Mouse (Mus musculus) cerebellum, adult 18-20 months (tissue): ENCODE measurements around the gene Psma2.

Source experiments
- DNase-seq, 2 experiments: peaks; one replicate each; pipeline ENCODE4 v3.0.0; 2021

Gene Psma2

DNA sequence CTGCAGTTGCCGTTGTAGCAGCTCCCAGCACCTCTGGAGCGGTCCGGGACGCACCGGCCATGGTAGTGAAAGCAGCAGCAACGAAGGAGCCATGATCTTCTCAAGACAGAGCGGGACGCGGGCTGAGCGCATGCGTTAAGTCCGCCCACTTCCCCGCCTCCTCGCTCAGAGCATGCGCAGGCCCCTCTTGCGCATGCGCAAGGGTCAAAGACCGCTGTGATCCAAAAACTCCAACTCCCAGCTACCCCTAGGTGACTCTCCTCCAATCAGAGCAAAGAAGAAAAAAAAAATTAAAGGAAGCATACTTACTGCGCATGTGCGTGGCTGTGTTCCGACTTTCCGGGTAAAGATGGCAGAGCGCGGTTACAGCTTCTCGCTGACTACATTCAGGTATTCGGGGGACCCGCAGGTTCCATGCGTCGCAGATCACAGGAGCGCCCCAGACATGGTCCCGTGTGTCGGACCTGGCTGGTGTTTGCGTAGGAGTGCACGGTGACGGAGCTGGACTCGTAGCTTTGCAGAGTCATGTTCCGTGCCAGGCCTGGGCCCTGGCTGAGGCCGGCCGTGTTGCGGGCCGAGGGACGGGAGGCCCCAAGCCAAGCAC is at the start of gene Psma2, which contains the start of gene Mrpl32:
Psma2 (plus strand) TSS at position 315 of the 604 bp plus-strand sequence.
Mrpl32 (minus strand) TSS at position 240 of the 604 bp plus-strand sequence.
- DNase-seq = peak; percentile 95 to 97

DNA sequence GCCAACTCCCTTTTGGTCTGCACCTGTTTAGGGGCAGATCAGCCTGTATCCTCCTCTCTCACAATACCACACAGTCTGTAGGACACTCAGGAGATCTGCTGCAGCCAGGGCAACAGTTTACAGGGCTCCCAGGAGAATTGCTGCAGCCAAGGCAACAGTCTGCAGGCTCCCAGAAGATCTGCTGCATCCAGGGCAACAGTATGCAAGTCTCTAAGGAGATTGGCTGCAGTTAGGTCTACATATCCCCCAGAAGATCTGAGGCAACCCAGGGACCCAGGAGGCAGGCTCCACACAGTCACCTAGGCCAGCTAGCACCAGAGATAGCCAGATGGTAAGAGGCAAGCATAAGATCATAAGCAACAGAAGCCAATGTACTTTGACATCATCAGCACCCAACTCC is 38.9 kb upstream of the Psma2 start:
- no peak for DNase-seq

DNA sequence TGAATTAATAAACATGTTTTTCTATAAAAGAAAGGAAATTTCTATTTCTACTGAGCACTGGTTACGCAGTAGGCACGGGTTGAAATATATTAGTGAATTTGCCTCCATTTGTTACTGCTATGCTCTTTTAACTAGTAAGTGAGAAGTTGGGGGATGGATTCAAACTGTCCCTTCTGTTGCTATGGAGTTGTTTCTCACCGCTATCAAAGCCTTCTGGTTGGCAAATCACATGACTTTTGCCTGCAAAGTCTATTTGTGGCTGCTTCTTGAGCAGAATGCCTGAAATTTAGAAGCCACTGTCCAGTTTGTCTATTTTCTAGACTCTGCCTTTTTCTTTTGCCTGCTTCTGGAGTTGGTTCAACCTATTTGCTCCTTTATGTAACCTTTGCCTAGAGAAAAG is 32.6 kb upstream of the Psma2 start:
- DNase-seq = no peak

DNA sequence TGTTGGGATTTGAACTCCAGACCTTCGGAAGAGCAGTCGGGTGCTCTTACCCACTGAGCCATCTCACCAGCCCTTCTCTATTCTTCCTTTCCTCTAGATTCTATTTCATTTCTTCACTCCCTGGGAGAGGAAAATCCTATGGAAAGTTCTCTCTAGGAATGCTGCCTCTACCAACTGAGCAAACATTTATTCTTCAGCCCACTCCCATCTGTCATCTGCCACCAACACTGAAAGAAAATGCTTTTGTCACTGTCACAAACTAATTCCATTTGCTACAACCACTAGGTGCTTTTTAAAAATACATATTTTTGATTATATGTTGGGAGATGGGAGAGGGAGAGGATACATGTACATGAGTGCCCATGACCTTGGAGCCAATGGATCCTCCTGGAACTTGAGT is 10.3 kb upstream of the Psma2 start:
- no peak for DNase-seq

DNA sequence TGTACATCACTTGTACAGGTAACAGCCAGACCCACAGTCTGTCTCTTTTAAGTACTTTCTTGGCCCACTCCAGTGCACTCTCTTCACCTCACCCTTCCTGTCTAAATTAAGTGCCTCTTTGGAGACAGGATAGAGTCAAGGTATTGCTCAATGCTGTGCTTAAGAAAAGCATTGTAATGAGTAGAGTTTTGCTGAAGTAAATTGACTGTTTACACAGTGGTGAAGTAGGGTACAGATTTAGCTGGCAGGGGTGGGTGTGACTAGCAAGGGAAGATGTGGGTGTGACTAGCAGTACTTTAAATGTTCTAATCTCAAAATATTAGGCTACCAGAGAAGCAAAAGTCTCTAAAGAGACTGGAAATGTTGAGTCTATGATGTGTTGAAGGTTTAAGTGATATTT is 5.4 kb upstream of the Psma2 start:
- no peak for DNase-seq

DNA sequence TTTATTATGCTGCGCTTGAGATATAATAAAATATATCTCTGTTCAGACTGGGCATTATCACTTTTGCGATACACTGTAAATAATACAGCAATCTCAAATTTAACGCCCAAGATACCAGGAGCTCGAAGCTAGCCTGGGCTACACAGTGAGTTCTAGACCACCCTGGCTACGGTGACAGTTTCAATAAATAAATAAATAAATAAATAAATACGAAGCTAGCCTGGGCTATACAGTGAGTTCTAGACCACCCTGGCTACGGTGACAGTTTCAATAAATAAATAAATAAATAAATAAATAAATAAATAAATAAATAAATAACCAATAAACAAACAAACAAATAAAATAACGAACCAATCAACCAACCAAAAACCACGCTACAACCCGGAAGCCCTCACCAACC is 577 bp upstream of the Psma2 start:
- no peak for DNase-seq

DNA sequence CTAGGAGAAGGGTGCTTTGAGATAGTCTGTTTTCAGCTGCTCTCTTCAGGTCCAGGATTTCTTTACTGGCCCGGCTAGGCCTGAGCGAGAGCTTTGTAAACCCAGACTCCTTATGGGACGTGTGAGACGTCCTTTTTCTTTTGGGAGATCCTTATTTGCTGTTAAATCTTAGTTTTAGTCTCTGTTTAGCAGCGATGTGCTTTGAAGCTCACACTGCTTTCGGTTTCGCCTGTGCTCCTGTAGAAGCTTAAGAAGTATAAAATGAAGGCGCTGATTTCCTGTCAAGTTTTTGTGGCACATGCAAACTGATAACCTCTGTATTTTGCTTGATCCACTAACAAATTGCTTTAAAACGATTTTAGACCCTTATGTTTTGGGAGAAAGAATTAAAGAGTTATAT is 513 bp downstream of the Psma2 start:
- DNase-seq = no peak

DNA sequence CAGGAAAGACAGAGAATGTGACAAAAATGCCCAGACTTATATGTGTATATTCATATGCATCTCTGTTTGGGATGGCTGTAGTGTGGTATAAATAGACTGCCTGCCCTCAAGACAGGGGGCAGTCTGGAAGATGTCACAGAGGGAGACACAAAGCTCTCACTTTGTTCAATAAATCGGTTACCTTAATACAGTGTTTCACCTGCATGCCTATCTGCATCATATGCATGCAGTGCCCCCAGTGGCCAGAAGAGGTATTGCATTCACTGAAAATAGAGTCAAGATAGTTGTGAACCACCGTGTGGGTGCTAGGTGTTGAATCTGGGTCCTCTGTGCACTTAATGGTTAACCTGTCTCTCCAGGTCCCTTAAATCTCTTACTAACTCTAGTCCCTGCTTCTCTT is 5.7 kb downstream of the Psma2 start:
- peak; percentile 72 to 77 for DNase-seq

DNA sequence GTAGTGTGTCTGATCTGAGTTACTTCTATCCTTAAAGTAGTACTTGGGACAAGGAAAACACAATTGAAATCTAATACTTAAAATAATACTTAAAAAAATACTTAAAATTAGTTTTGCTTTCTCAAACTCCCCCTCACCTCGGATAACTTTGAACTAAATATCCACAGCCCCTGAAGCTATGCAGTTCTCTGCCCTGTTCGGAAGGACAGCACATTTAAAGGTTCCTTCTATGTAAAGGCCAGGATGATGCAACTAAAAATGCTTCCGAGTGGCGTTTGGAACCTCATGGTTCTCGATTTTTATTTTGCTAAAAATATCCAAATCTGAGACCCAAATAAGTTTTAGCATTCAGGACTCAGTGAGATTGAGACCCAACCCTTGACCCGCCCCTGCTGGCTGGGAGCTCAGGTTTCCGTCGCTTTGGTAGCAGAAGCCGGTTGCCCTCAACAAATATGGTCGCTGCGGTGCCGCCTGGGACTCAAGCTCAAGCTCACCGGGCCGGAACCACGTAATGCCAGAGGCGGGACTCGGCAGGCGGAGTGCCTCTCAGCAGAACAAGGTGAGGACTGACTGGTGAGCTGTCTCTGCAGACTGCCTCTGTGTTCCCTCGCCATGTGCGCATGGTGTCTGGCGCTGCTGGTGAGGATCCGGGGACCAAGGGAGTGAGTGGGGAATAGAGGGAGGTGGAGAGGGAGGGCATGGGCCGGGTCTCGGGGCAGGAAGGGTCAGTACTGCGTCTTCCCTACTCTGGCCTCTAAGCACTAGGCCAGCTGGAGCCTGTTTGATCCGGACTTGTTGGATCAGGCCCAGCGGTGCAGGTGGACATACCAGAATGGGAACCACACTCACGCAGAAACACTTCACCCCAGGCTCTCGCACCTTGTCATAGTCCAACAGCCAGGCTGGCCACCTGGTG is 16.9 kb downstream of the Psma2 start, which contains the start of gene AW209491:
AW209491 (plus strand) TSS at position 429 of the 916 bp plus-strand sequence.
- DNase-seq = peak; percentile 95 to 98

DNA sequence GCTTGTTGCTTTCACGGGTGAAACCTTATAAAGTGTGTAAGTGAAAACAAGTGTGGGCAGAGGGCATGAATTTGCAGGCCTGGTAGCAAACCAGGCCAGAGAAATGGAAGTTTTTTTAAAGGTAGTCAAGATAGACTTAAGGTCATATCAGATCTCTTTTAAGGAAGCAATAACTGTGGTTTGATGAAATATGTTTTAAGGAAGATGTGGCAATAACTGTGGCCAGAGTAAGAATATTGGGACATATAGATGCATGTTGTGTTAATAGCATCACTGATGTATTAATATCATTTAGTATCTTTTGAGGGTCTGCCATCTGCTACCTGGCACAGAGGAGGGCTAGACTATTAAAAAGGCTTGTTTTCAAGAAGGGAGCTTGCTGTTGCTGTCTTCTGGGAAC is 27.0 kb downstream of the Psma2 start:
- DNase-seq = no peak

DNA sequence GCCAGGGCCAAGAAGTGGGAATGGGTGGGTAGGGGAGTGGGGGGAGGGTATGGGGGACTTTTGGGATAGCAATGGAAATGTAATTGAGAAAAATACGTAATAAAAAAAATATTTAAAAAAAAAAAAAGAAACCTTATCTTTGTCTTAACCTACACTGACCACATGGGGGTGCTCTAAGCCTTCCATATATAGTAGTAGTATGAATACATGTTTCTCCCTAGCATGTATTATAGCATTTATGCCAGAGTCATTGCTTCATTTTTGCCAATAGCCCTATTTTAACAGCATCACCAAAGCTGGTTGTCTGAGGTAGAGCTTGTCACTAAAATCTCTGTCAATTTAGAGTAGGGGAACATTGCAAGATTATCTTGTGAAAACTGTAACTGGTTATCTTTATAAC is 36.3 kb downstream of the Psma2 start:
- DNase-seq = no peak

DNA sequence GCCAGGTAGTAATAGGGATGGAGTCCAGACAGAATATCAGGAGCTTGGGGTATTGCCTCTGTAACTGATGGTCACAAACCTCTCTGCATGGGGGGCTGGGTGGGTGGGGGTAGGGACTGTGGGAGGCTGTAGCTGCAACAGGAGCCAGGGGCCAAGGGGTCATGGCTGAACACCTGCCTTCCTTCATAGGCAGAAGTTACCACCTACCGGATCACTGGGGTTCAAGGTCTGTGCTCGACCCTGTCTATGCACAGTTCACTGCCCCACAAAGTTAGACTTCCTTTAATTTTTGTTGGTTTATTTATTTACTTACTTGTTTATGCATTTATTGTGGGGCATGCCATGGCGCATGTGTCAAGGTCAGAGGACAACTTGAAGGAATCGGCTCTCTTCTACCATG is 54.1 kb downstream of the Psma2 start:
- no peak for DNase-seq

DNA sequence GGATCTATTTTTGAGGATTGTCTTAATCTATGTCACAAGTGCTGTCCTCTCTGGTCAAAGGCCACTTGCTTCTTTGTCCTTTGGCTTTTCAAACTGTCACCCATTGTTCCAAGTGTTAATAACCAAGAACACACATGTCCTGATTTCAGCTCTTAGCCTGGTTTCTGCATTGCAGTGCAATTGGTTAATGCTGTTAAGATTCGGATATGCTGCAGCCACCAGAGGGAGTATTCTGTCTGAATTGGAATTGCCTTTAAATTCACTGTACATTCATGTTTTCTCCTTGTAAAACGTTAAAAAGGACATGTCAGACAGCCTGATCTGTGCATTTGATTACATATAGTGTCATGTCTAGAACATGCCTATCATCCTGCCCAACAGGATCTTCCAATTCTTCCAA is 57.3 kb downstream of the Psma2 start:
- DNase-seq = no peak

DNA sequence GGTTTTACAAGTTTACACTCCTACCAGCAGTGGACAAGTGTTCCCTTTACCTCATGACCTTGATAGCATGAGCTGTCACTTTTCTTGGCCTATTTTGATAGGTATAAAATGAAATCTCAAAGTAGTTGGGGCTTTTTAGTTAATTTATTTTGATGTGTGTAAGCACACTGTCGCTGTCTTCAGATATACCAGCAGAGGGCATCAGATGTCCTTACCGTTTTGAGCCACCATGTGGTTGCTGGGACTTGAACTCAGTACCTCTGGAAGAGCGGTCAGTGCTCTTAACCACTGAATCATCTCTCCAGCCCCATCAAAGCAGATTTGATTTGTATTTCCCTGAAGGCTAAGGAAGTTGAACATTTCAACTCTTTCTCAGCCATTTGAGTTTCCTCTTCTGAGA is 75.9 kb downstream of the Psma2 start:
- DNase-seq = no peak

DNA sequence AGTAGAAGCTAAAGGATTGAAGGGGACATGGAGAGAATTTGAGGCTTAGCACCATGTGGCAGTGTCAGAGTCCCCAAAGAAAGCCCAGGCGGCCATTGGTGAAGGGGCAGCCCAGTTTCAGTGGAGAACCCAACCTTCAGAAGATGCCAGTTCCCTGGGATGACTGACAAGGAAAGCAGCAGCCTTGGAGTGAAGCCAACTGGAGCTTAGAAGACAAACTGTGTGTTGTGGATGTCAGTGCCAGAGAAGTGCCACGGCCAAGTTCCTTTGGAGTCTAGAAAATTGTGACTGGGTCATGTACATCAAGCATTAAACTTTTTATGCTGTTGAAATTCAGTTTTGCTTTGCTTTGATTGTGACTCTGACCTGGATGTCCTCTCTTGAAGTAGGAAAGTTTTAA is 103.8 kb downstream of the Psma2 start:
- no peak for DNase-seq

DNA sequence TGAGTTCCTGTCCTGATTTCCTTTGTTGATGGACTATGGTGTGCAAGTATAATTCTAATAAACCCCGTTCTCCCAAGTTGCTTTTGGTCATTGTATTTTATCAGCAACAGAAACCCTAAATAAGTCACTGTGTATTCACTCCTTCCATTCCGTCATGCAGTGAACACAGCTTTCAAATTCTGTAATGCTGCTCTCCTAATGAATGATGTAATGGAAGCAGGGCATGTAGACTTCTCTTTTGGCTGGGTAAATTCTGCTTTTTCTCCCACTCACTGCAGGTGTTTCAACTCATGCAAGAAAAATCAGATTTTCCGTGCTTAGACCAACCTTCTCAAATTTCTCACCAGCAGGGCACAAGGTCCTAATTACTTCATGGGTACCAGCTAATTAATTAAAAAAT is 104.7 kb downstream of the Psma2 start:
- no peak for DNase-seq
